Comparison of ENCODE assay signal across 10 mouse cellular contexts in the genomic region with DNA sequence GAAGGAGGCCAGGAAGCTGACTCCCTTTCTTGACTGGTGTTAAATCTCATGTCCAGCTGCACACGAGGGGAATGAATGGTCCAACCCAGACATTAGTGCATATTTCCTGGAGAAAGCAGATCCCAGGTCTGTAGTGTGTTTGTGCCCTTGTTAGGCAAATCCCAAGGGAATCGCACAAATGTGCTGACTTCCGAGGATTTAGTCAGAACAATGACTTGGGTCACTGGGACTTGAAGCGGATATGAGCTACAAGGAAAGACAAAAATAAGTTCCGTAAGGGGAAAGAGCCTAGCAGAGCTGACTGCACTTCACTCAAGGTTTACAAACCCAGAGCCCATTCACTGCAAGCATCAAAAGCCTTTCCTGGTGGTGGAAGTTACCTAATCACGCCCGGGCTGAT.
A peak's percentile ranks its signal among the peaks of the same experiment; 100 is the strongest.
DNase-seq lines count a peak whose midpoint lies in the region; ATAC-seq and TF ChIP-seq lines count a peak whose summit lies in the region.
"Had no signal": no experiment of that assay in that cellular context is flagged by ENCODE, and none has a peak within 500 bp of the region (broad histone marks: within the 10 kb centered on the region; RNA-seq: fewer than 3 reads in every experiment).

No protein-coding gene starts in this region.

- 75% methylated on average over 7 of the region's 7 CpGs for WGBS in limb, embryonic 15.5 days
- 80% methylated on average over 7 of the region's 7 CpGs for WGBS in hindbrain, postnatal 0 days

- no peaks in the 10 kb centered on the region for H3K9me3 ChIP-seq in limb, embryonic 15.5 days
- no peaks in the 10 kb centered on the region for H3K9me3 ChIP-seq in hindbrain, postnatal 0 days (ENCODE audit: low read length)

- peak; percentile 32 for DNase-seq in gastrocnemius, adult 18-20 months (ENCODE audit: low spot score)
- no peak for DNase-seq in gastrocnemius, adult 8-10 months (ENCODE audit: low spot score in 2 of 2)
- DNase-seq in adrenal gland, postnatal 14 days, result peak; percentile 28
- peak; percentile 53 to 63 for DNase-seq in heart, postnatal 10 days
- no peak for DNase-seq in embryo, embryonic 10.5 days (ENCODE audit: low spot score)
- no peak for DNase-seq in c-Kit-positive CD71-positive TER-119-positive erythroid progenitor cells, embryonic 14.5 days (ENCODE audit: low spot score)
- DNase-seq in hindbrain, postnatal 0 days (ENCODE audit: low spot score), result no peak
- DNase-seq: B cell, adult 2 months; thymus, adult 18-20 months had no signal

- H3K4me3 ChIP-seq in limb, embryonic 15.5 days, result no peak overlapping the region
- no peak overlapping the region for H3K4me3 ChIP-seq in hindbrain, postnatal 0 days (ENCODE audit: low read length)

- intact Hi-C loops in heart, postnatal 10 days (cut with DNase I), result loop anchor here (1.0 to 2.0 kb wide), 3 partner anchors 16 to 151 kb away; no protein-coding TSS in a partner anchor

- H3K27ac ChIP-seq in limb, embryonic 15.5 days, result peak overlapping the region; percentile 27; the same call in 1 of the 2 replicates
- H3K27ac ChIP-seq in hindbrain, postnatal 0 days, result no peak overlapping the region

- ATAC-seq in limb, embryonic 15.5 days (ENCODE audit: insufficient number of reproducible peaks, low FRiP score, low TSS enrichment, low read depth), result no peak
- no peak for ATAC-seq in hindbrain, postnatal 0 days

- H3K9ac ChIP-seq in limb, embryonic 15.5 days, result no peak overlapping the region
- H3K9ac ChIP-seq in hindbrain, postnatal 0 days (replicated peaks; ENCODE audit: low read length), result no peak overlapping the region

- no peak overlapping the region for H3K4me2 ChIP-seq in limb, embryonic 15.5 days
- no peak overlapping the region for H3K4me2 ChIP-seq in hindbrain, postnatal 0 days (ENCODE audit: low read depth, low read length)

- no peak for TF ChIP-seq CTCF in hindbrain, postnatal 0 days (IDR thresholded peaks at IDR 0.05; ENCODE audit: low read depth)

- 0 out of 2 replicates have a peak, but pooled peaks cover 4% of the 10 kb centered on the region for H3K4me1 ChIP-seq in limb, embryonic 15.5 days
- no peaks in the 10 kb centered on the region for H3K4me1 ChIP-seq in hindbrain, postnatal 0 days (ENCODE audit: insufficient read depth, low read length)

- no peaks in the 10 kb centered on the region for H3K27me3 ChIP-seq in limb, embryonic 15.5 days
- no peaks in the 10 kb centered on the region for H3K27me3 ChIP-seq in hindbrain, postnatal 0 days (ENCODE audit: insufficient read depth, low read length)

- no peaks in the 10 kb centered on the region for H3K36me3 ChIP-seq in limb, embryonic 15.5 days
- no peaks in the 10 kb centered on the region for H3K36me3 ChIP-seq in hindbrain, postnatal 0 days (ENCODE audit: insufficient read depth, low read length)

Comparison
In these comparisons a context has a peak if more than half of its experiments do, and no peak if none do; other contexts are left out.
1. DNase-seq: peak in gastrocnemius, adult 18-20 months (single experiment), adrenal gland, postnatal 14 days (single experiment) and heart, postnatal 10 days (2 of 2); none in gastrocnemius, adult 8-10 months (0 of 2), embryo, embryonic 10.5 days (single experiment), c-Kit-positive CD71-positive TER-119-positive erythroid progenitor cells, embryonic 14.5 days (single experiment) and hindbrain, postnatal 0 days (single experiment).